Mouse (Mus musculus): Measurements from ENCODE around the gene Olfr248. TPM values are rescaled to one million over a fixed set of nuclear protein-coding genes. Genes with fewer than 3 reads are reported as not detected.
"Not testable (repeated sequence)": the region's sequence is repeated elsewhere in the genome, so short reads cannot be mapped to it uniquely, and the experiment has no call there.

The Olfr248 gene
- not detected in 2 replicates for polyA plus RNA-seq (2015; fragmentation: Nextera tagmentation; extraction: Ambion mirVana)

GRCm38 (mm10) chr1:174390746-174391145 lies at the start of gene Olfr248:
TSS of gene Olfr248 (plus strand) at chr1:174391046.
- H3K4me2 ChIP-seq, result no peak within 1 kb of the TSS
- no peak within 1 kb of the TSS for H3K4me3 ChIP-seq (replicated peaks)
- ATAC-seq (ENCODE audit: low FRiP score), result no peak
- H3K4me1 ChIP-seq, result no peaks in the 10 kb centered on the region
- H3K9ac ChIP-seq (replicated peaks), result no peak within 1 kb of the TSS
- WGBS, result 95% methylated on average over 2 of the region's 2 CpGs
- H3K36me3 ChIP-seq, result no peaks in the 10 kb centered on the region
- H3K27me3 ChIP-seq (replicated peaks), result no peaks in the 10 kb centered on the region
- no peak within 1 kb of the TSS for H3K27ac ChIP-seq (replicated peaks)
- H3K9me3 ChIP-seq (replicated peaks), result no peaks in the 10 kb centered on the region

- ATAC-seq (ENCODE audit: low FRiP score); H3K4me1 ChIP-seq; H3K27ac ChIP-seq (replicated peaks); H3K9ac ChIP-seq (replicated peaks); H3K4me3 ChIP-seq (replicated peaks); H3K27me3 ChIP-seq (replicated peaks); H3K4me2 ChIP-seq; H3K9me3 ChIP-seq (replicated peaks); H3K36me3 ChIP-seq: not testable (repeated sequence)
- 85% methylated on average over 1 of the region's 1 CpGs for WGBS
Measured at GRCm38 (mm10) chr1:174353636-174354035, 37.2 kb upstream of the Olfr248 start.

DNA sequence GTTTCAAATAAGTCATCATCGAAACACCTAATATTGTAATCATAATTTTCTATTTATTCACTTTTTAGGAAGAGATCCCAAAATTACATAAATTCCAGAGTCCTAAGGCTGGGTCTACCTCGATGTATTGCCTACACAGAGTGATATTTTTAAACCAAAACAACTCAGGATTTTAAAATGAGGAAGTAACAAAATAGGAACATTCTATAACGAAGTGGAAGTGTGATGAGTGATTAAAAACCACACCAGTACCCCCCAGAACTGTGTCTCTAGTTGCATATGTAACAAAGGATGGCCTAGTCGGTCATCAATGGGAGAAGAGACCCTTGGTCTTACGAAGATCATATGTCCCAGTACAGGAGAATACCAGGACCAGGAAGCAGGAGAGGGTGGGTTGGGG lies 36.2 kb upstream of the Olfr248 start:
- H3K9ac ChIP-seq (replicated peaks), result no peak overlapping the region
- WGBS, result 83% methylated on average over 5 of the region's 5 CpGs
- no peak overlapping the region for H3K4me3 ChIP-seq (replicated peaks)
- H3K27ac ChIP-seq (replicated peaks), result no peak overlapping the region
- no peaks in the 10 kb centered on the region for H3K27me3 ChIP-seq (replicated peaks)
- H3K4me1 ChIP-seq, result no peaks in the 10 kb centered on the region
- H3K4me2 ChIP-seq, result no peak overlapping the region
- no peaks in the 10 kb centered on the region for H3K9me3 ChIP-seq (replicated peaks)
- ATAC-seq (ENCODE audit: low FRiP score), result no peak
- H3K36me3 ChIP-seq, result no peaks in the 10 kb centered on the region

- no peak for ATAC-seq (ENCODE audit: low FRiP score)
- H3K9ac ChIP-seq (replicated peaks), result no peak within 1 kb of the TSS
- no peak within 1 kb of the TSS for H3K4me2 ChIP-seq
- H3K4me1 ChIP-seq, result no peaks in the 10 kb centered on the region
- no peaks in the 10 kb centered on the region for H3K9me3 ChIP-seq (replicated peaks)
- H3K36me3 ChIP-seq, result no peaks in the 10 kb centered on the region
- H3K27ac ChIP-seq (replicated peaks), result no peak within 1 kb of the TSS
- no peaks in the 10 kb centered on the region for H3K27me3 ChIP-seq (replicated peaks)
- WGBS, result 78% methylated on average over 2 of the region's 2 CpGs
- H3K4me3 ChIP-seq (replicated peaks), result no peak within 1 kb of the TSS
Measured at GRCm38 (mm10) chr1:174364882-174365451, 25.9 kb upstream of the Olfr248 start, which contains the start of gene Olfr417. TSS of gene Olfr417 (plus strand) at chr1:174365122.

DNA sequence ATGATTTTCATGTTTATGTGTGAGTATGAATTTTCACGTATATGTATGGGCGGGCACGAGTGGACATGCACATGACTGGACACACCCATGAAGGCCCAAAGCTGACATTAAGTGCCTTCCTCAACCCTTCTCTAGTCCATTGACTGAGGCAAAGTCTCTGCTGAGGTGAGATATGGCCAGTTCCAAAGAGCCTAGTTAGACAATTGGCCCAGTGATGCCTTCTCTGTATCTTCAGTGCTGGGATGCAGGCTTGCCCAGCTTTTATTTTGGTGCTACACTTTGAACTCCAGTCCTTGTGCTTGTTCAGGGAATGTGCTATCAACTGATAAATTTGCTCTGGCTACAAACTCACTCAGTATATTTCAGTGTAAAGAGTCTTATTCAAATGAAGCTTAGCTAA lies 17.0 kb upstream of the Olfr248 start:
- Histone ChIP-seq H3K36me3 (no peaks in the 10 kb centered on the region), H3K27ac (replicated peaks) (no peak overlapping the region), H3K9me3 (replicated peaks) (no peaks in the 10 kb centered on the region), H3K9ac (replicated peaks) (no peak overlapping the region), H3K27me3 (replicated peaks) (no peaks in the 10 kb centered on the region), H3K4me3 (replicated peaks) (no peak overlapping the region), H3K4me1 (no peaks in the 10 kb centered on the region), H3K4me2 (no peak overlapping the region)
- 93% methylated on average over 3 of the region's 3 CpGs for WGBS
- ATAC-seq (ENCODE audit: low FRiP score), result no peak

GRCm38 (mm10) chr1:174422959-174423358 lies 32.1 kb downstream of the Olfr248 start:
- H3K27me3 ChIP-seq (replicated peaks), result no peaks in the 10 kb centered on the region
- no peak overlapping the region for H3K9ac ChIP-seq (replicated peaks)
- no peak overlapping the region for H3K4me3 ChIP-seq (replicated peaks)
- H3K36me3 ChIP-seq, result no peaks in the 10 kb centered on the region
- no peak overlapping the region for H3K4me2 ChIP-seq
- 95% methylated on average over 4 of the region's 4 CpGs for WGBS
- no peaks in the 10 kb centered on the region for H3K4me1 ChIP-seq
- no peak overlapping the region for H3K27ac ChIP-seq (replicated peaks)
- no peak for ATAC-seq (ENCODE audit: low FRiP score)
- no peaks in the 10 kb centered on the region for H3K9me3 ChIP-seq (replicated peaks)

- H3K27ac ChIP-seq (replicated peaks), result no peak within 1 kb of the TSS
- no peak within 1 kb of the TSS for H3K4me2 ChIP-seq
- no peak for ATAC-seq (ENCODE audit: low FRiP score)
- 81% methylated on average over 1 of the region's 1 CpGs for WGBS
- H3K9me3 ChIP-seq (replicated peaks), result no peaks in the 10 kb centered on the region
- H3K9ac ChIP-seq (replicated peaks), result no peak within 1 kb of the TSS
- H3K36me3 ChIP-seq, result no peaks in the 10 kb centered on the region
- H3K4me3 ChIP-seq (replicated peaks), result no peak within 1 kb of the TSS
- no peaks in the 10 kb centered on the region for H3K27me3 ChIP-seq (replicated peaks)
- no peaks in the 10 kb centered on the region for H3K4me1 ChIP-seq
Measured at GRCm38 (mm10) chr1:174423764-174424163, 32.9 kb downstream of the Olfr248 start, which contains the start of gene Olfr414. TSS of gene Olfr414 (plus strand) at chr1:174424064.

- no peaks in the 10 kb centered on the region for H3K27me3 ChIP-seq (replicated peaks)
- 61% methylated on average over 3 of the region's 3 CpGs for WGBS
- no peaks in the 10 kb centered on the region for H3K4me1 ChIP-seq
- H3K27ac ChIP-seq (replicated peaks), result no peak overlapping the region
- H3K36me3 ChIP-seq, result no peaks in the 10 kb centered on the region
- H3K9me3 ChIP-seq (replicated peaks), result no peaks in the 10 kb centered on the region
- no peak overlapping the region for H3K4me2 ChIP-seq
- no peak overlapping the region for H3K9ac ChIP-seq (replicated peaks)
- no peak overlapping the region for H3K4me3 ChIP-seq (replicated peaks)
- ATAC-seq (ENCODE audit: low FRiP score), result no peak
Measured at GRCm38 (mm10) chr1:174426180-174426986, 35.5 kb downstream of the Olfr248 start.

DNA sequence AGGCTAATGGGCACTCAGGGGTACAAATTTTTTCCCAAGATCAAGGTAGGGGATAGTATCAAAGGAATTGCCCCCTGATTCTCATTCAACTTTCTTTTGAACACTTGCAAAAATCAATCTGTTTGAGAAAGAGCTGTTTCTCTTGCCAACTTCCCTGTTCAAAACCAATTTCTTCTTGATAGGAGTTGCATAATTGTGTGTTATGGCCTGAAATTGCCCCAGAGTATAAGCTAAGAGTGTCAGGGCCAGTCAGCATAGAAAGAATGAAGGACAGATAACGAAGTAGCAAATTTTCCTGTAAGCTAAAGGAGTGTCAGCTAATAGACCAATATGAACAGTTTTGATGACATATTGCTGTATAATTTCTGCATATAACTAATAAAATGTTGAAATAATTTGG lies 36.6 kb downstream of the Olfr248 start:
- H3K9ac ChIP-seq (replicated peaks), result no peak overlapping the region
- no peak overlapping the region for H3K4me2 ChIP-seq
- no peaks in the 10 kb centered on the region for H3K27me3 ChIP-seq (replicated peaks)
- H3K4me1 ChIP-seq, result no peaks in the 10 kb centered on the region
- H3K4me3 ChIP-seq (replicated peaks), result no peak overlapping the region
- no peaks in the 10 kb centered on the region for H3K36me3 ChIP-seq
- ATAC-seq (ENCODE audit: low FRiP score), result no peak
- no peak overlapping the region for H3K27ac ChIP-seq (replicated peaks)
- WGBS, result 92% methylated on average over 1 of the region's 1 CpGs
- H3K9me3 ChIP-seq (replicated peaks), result no peaks in the 10 kb centered on the region

DNA sequence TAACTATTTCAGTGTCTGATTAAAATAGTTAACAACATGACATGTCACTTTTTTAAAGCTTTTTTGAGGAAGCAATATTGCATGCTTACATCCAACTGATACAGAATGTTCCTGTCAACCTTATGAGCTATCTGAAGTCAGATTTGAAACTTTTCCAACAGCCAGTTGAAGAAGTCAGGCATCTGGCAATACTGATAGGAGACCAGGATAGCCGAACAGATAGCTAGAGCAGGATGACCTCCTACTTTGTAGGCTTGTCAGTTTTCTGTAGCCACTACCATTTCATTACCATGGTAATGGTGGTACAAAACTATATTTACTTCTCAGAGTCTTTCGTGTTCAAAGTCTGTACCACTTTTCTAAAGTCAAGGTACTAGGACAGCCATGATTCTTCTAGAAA lies 37.6 kb downstream of the Olfr248 start:
- H3K36me3 ChIP-seq, result no peaks in the 10 kb centered on the region
- H3K4me2 ChIP-seq, result no peak overlapping the region
- H3K9me3 ChIP-seq (replicated peaks), result no peaks in the 10 kb centered on the region
- WGBS, result 95% methylated on average over 2 of the region's 2 CpGs
- ATAC-seq (ENCODE audit: low FRiP score), result no peak
- no peak overlapping the region for H3K27ac ChIP-seq (replicated peaks)
- H3K4me1 ChIP-seq, result no peaks in the 10 kb centered on the region
- no peak overlapping the region for H3K4me3 ChIP-seq (replicated peaks)
- no peak overlapping the region for H3K9ac ChIP-seq (replicated peaks)
- H3K27me3 ChIP-seq (replicated peaks), result no peaks in the 10 kb centered on the region

GRCm38 (mm10) chr1:174434121-174434520 lies 43.3 kb downstream of the Olfr248 start:
- H3K36me3 ChIP-seq, result no peaks in the 10 kb centered on the region
- no peak overlapping the region for H3K4me2 ChIP-seq
- H3K27ac ChIP-seq (replicated peaks), result no peak overlapping the region
- 40% methylated on average over 1 of the region's 1 CpGs for WGBS
- H3K4me3 ChIP-seq (replicated peaks), result no peak overlapping the region
- no peak overlapping the region for H3K9ac ChIP-seq (replicated peaks)
- no peak for ATAC-seq (ENCODE audit: low FRiP score)
- H3K9me3 ChIP-seq (replicated peaks), result no peaks in the 10 kb centered on the region
- no peaks in the 10 kb centered on the region for H3K27me3 ChIP-seq (replicated peaks)
- H3K4me1 ChIP-seq, result no peaks in the 10 kb centered on the region

Measured in neural tube, embryonic 15.5 days (tissue).